Mouse (Mus musculus) testis, adult 2 months (tissue): ENCODE data around the gene Ccnd1.

ENCODE experiments used
- CTCF ChIP-seq: fragments of 200-500 bp; IDR thresholded peaks from 2 replicates; pipeline ENCODE4 v1.5.1; 2012; ENCODE audit warnings: low read depth, mild to moderate bottlenecking, inconsistent platforms, low read length, moderate library complexity; ENCODE audit not compliant: control insufficient read depth, insufficient read depth, insufficient replicate concordance
- POLR2A ChIP-seq: fragments of 200-500 bp; IDR thresholded peaks from 2 replicates; pipeline ENCODE4 v1.6.1; 2012; ENCODE audit warnings: low read depth, mild to moderate bottlenecking, inconsistent platforms, low read length, moderate library complexity; ENCODE audit not compliant: control insufficient read depth

DNA sequence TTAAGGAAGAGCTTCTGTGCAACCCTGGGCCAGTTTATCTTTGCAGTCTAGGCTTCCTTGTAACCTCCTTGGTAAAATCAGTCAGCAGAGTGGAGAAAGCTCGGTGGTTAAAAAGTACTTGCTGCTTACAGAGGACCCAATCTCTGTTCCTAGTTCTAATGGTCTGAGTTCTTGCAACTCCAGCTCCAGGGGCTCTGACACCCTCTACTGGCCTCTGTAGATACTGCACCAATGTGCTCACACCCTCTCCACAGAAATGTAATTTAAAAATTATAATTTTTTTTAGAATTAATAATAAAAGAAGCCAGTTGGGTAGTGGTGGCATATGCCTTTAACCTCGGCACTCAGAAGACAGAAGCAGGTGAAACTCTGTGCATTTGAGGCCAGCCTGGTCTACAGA lies 52.1 kb downstream of the Ccnd1 start:
- no peak for TF ChIP-seq CTCF
- no peak for TF ChIP-seq POLR2A
